Mouse (Mus musculus) midbrain, embryonic 15.5 days (tissue): ENCODE results near the gene Ccer2. TPM values are rescaled to one million over a fixed set of nuclear protein-coding genes. Genes with fewer than 3 reads are reported as not detected.

ENCODE experiments used
- ATAC-seq: fragments of 200-750 bp; cut with Nextera tagmentation; replicated peaks from 2 replicates; pipeline ENCODE4 v1.8.0; 2017; ENCODE audit warnings: moderate TSS enrichment
- H3K27ac ChIP-seq: fragments of 300-500 bp; sonication (generic); 2 replicates; pipeline ENCODE4 v1.5.1; 2015; ENCODE audit warnings: mild to moderate bottlenecking, inconsistent platforms
- H3K27me3 ChIP-seq: fragments of 300-500 bp; sonication (generic); replicated peaks from 2 replicates; pipeline ENCODE4 v1.6.1; 2015; ENCODE audit warnings: inconsistent platforms
- H3K36me3 ChIP-seq: fragments of 300-500 bp; sonication (generic); replicated peaks from 2 replicates; pipeline ENCODE4 v1.6.1; 2015; ENCODE audit warnings: inconsistent platforms
- H3K4me1 ChIP-seq: fragments of 300-500 bp; sonication (generic); 2 replicates; pipeline ENCODE4 v1.6.1; 2015; ENCODE audit warnings: inconsistent platforms
- H3K4me2 ChIP-seq: fragments of 300-500 bp; sonication (generic); 2 replicates; pipeline ENCODE4 v1.6.1; 2015; ENCODE audit warnings: inconsistent platforms, mild to moderate bottlenecking, moderate library complexity
- H3K4me3 ChIP-seq: fragments of 300-500 bp; sonication (generic); 2 replicates; pipeline ENCODE4 v1.5.1; 2015; ENCODE audit warnings: mild to moderate bottlenecking, inconsistent platforms
- H3K9ac ChIP-seq: fragments of 300-500 bp; sonication (generic); 2 replicates; pipeline ENCODE4 v1.6.1; 2015; ENCODE audit warnings: mild to moderate bottlenecking, inconsistent platforms
- H3K9me3 ChIP-seq: fragments of 300-500 bp; sonication (generic); 2 replicates; pipeline ENCODE4 v1.6.1; 2016; ENCODE audit warnings: inconsistent platforms
- WGBS: fragments of 180-500 bp; shearing (Covaris S2); methylation state at CpG from one replicate; pipeline ENCODE4 v1.1.7; 2015; ENCODE audit warnings: mixed read lengths; 5-methylcytosine and 5-hydroxymethylcytosine counted together
- polyA plus RNA-seq: library from polyadenylated mRNA; unstranded; fragments of >200 nt; fragmentation: Nextera tagmentation; extraction: Ambion mirVana; gene quantifications from 2 replicates; pipeline ENCODE4 v1.2.1, GENCODE M21; 2015

Ccer2 gene
- polyA plus RNA-seq, 1 experiment from 2014 or later: 0.50 TPM

DNA sequence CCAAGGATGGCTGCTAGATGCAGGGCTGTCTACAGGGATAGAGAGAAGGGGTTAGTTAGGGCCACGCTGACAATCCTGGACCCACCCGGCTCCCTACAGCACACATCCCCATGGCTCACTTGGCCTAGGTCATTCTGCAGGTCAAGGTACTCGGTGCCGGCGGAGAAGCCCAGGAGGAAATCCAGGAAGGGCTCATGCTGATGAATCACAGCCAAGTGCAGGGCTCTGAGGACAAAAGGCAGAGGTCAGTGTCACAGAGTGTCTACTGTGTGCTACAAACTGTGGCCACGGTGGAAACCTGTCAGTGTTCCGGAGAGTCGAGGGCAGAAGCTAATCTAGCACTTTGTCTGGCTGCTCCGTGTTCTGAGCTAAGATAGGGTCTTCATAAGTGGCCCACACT lies 5.9 kb downstream of the Ccer2 start:
- no peak for ATAC-seq
- no peaks in the 10 kb centered on the region; the same call in 1 of the 2 replicates for H3K27me3 ChIP-seq
- WGBS: 91% methylated on average over 9 of the region's 9 CpGs
- H3K9ac ChIP-seq: no peak overlapping the region
- no peak overlapping the region for H3K4me3 ChIP-seq
- no peak overlapping the region for H3K27ac ChIP-seq
- peaks cover 25% of the 10 kb centered on the region for H3K36me3 ChIP-seq
- peaks cover 16% of the 10 kb centered on the region for H3K4me1 ChIP-seq
- no peaks in the 10 kb centered on the region for H3K9me3 ChIP-seq
- H3K4me2 ChIP-seq: no peak overlapping the region

DNA sequence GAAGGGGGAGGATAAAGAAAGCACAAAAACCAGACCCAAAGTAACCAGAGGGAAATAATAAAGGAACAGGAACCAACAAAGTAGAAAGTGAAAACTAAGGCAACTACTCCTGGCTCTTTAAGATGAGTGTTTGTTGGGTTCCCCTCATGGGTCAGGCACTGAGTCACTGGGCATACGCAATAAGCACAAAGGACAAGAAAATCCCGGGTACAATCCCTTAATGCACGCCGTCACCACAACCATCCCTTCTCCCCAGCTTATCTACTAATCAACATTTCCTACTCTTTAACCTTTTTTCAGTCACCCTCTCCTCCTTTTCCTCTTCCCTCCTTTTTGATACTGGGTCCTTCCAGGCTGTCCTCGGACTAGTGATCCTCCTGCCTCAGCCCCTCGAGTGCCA lies 9.2 kb downstream of the Ccer2 start:
- H3K9me3 ChIP-seq: no peaks in the 10 kb centered on the region
- peak overlapping the region; percentile 64 for H3K4me2 ChIP-seq
- H3K36me3 ChIP-seq: peaks cover 14% of the 10 kb centered on the region; the same call in 1 of the 2 replicates
- no peaks in the 10 kb centered on the region for H3K27me3 ChIP-seq
- H3K27ac ChIP-seq: no peak overlapping the region
- peaks cover 31% of the 10 kb centered on the region for H3K4me1 ChIP-seq
- H3K4me3 ChIP-seq: peak overlapping the region; percentile 81
- ATAC-seq: no peak
- WGBS: 79% methylated on average over 6 of the region's 6 CpGs
- H3K9ac ChIP-seq: no peak overlapping the region

DNA sequence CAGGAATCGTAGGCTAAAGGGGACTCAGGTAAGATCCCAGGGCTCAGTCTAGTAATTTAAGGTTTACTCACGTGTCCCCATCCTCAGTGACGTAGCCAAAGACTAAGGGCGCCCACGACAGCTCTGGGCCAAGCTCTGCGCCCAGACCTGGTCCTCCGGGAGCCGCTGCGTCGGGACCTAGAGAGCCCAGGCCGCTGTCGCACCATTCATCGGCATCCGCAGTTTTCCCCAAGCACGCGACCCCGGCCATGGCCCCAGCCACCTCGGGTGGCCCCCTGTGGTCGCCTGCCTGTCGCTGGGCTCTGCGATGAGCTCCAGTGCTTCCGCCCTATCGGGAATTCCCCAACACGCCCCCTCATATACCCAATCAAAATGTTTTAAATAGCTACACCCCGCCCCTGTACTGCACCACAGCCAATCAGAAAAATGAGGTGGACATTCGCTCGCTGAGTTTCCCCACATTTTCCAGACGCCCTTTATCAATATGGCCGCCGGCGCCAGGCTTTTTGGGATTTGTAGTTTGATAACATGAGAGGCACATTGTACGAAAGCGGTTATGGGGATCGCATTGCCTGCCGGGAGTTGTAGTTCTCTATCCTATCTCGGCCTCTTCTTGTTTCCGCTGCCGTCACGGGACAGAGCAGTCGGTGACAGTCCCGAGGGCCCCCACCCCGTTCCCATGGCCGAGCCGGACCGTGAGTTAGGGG lies 10.4 kb downstream of the Ccer2 start, which contains the start of gene Sirt2:
Gene Sirt2, plus strand, starts transcription at position 563 of the 707 bp plus-strand sequence.
- Histone ChIP-seq H3K27me3 (no peaks in the 10 kb centered on the region), H3K4me3 (peak within 1 kb of the TSS; percentile 81), H3K4me2 (peak within 1 kb of the TSS; percentile 75), H3K9ac (peak within 1 kb of the TSS; percentile 71), H3K4me1 (peaks cover 31% of the 10 kb centered on the region), H3K36me3 (0 out of 2 replicates have a peak, but pooled peaks cover 7% of the 10 kb centered on the region), H3K9me3 (no peaks in the 10 kb centered on the region), H3K27ac (peak within 1 kb of the TSS; percentile 60; the same call in 1 of the 2 replicates)
- 0% methylated on average over 45 of the region's 45 CpGs for WGBS
- peak; percentile 99 for ATAC-seq

DNA sequence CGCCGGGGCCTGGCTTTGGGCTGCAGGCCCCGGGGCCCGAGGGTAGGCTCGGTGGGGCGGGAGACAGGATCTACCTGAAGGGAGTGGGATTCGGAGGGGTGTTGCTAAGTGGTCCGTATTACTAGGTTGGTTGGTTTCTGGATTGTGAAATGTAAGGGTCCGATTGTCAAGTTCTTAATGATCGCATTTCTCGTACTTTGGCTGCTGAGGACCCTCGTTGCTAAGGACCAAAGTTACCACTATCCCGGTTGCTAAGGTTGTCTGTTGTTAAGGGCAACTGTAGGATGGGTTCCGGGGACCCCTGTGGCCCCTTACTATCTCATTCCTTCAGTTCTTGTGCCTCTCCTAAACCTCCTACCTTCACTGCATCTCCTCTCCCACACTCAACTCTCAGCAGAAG lies 10.9 kb downstream of the Ccer2 start:
- Histone ChIP-seq H3K9me3 (no peaks in the 10 kb centered on the region), H3K4me1 (peaks cover 31% of the 10 kb centered on the region), H3K27ac (no peak overlapping the region), H3K36me3 (0 out of 2 replicates have a peak, but pooled peaks cover 1% of the 10 kb centered on the region), H3K9ac (peak overlapping the region; percentile 66), H3K4me3 (peak overlapping the region; percentile 81), H3K27me3 (no peaks in the 10 kb centered on the region), H3K4me2 (peak overlapping the region; percentile 75)
- WGBS: 1% methylated on average over 14 of the region's 14 CpGs
- peak; percentile 30; the same call in 1 of the 2 replicates for ATAC-seq

DNA sequence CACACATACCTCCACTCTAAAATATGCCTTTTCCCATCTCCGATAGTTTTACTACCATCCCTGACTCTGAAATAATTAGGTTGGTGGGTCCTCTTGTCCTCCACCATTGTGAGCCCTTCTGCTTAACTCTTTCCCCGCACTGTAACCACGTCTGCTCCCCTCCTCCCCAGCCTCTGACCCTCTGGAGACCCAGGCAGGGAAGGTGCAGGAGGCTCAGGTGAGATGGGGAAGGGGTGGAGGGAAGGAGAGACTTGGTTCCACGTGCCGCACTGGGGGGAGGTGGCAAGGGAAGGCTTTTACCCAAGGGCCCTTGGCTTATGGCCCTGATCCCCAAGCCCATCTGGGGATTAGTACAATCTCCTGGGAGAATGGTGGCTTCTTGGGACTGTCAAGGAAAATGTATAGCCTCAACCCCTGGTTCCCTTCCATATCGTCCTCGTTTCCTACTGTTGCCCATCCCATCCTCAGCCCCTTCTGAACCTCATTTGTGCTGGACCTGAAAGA lies 11.5 kb downstream of the Ccer2 start, which contains the start of gene Nfkbib:
Gene Nfkbib, minus strand, starts transcription at position 51 of the 504 bp plus-strand sequence.
- 65% methylated on average over 7 of the region's 7 CpGs for WGBS
- ATAC-seq: no peak

DNA sequence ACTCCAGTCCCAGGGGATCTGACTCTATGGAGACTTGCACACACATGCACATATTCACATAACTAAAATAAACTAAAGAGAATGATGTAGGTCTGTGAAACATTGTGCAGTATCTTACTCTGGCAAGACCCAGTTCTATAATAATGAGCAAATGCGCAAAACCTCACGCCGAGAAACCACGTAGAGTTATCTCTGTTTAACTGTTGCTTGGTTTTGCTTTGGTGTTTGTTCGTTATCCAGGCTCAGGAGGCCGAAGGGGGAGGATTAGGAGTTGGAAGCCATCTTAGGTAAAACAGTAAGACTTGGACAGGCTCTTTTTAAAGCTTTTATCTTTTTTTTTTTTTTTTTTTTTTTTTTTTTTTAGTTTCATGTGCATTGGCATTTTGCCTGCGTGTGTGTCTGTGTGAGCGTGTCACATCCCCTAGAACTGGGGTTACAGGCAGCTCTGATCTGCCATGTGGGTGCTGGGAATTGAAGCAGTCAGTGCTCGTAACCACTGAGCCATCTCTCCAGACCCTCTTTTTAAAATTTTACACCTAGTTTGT lies 13.5 kb downstream of the Ccer2 start:
- Histone ChIP-seq H3K27ac (no peak overlapping the region), H3K4me3 (no peak overlapping the region), H3K9me3 (no peaks in the 10 kb centered on the region), H3K9ac (no peak overlapping the region), H3K4me2 (no peak overlapping the region), H3K36me3 (no peaks in the 10 kb centered on the region), H3K27me3 (no peaks in the 10 kb centered on the region), H3K4me1 (peaks cover 31% of the 10 kb centered on the region)
- ATAC-seq: no peak
- 86% methylated on average over 9 of the region's 9 CpGs for WGBS

More for the DNA sequence above, 11.5 kb downstream of the Ccer2 start, which contains the start of gene Nfkbib:
- Histone ChIP-seq H3K4me1 (peaks cover 31% of the 10 kb centered on the region), H3K4me2 (peak within 1 kb of the TSS; percentile 75), H3K9ac (peak within 1 kb of the TSS; percentile 66), H3K36me3 (no peaks in the 10 kb centered on the region), H3K27ac (no peak within 1 kb of the TSS), H3K9me3 (no peaks in the 10 kb centered on the region), H3K27me3 (no peaks in the 10 kb centered on the region), H3K4me3 (peak within 1 kb of the TSS; percentile 81)

DNA sequence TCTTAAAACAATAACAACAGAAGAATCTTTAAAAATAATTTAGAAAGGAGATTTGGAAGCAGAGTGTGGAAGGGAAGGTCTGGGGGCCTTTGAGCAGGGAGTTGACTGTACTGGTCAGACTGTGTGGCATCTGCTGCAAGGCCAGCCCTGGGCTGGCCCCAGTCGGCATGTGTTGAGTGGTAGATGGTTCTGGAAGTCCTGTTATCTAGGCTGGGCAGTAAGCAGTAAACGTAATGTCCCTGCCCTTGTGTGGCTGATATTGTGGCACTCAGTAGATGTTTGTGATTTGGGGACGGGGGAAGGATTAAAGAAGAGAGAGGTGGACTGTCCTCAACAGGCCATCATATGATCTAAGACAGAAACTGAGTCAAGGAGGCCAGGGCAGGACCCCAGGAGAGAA lies 14.3 kb downstream of the Ccer2 start:
- no peak overlapping the region for H3K4me2 ChIP-seq
- H3K4me3 ChIP-seq: no peak overlapping the region
- H3K9me3 ChIP-seq: no peaks in the 10 kb centered on the region
- no peak overlapping the region for H3K9ac ChIP-seq
- no peak overlapping the region for H3K27ac ChIP-seq
- ATAC-seq: no peak
- H3K27me3 ChIP-seq: no peaks in the 10 kb centered on the region
- peaks cover 23% of the 10 kb centered on the region for H3K4me1 ChIP-seq
- no peaks in the 10 kb centered on the region for H3K36me3 ChIP-seq
- WGBS: 90% methylated on average over 3 of the region's 3 CpGs

DNA sequence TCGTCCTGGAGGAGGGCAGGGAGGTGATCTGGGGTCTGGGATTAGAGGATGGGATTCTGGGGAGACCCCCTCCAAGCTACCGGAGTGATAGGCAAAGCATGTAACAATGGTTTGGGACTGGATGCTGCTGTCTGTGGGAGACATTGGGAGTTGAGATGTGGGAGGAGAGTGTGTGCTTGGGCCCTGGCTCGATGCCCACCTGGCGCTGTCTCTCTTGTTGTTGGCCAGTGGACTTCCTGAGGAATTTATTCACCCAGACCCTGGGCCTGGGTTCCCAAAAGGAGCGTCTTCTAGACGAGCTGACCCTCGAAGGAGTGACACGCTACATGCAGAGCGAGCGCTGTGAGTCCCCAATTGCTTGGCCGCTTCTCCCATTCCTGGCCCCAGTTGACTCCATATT lies 15.9 kb downstream of the Ccer2 start:
- H3K9ac ChIP-seq: no peak overlapping the region
- H3K27me3 ChIP-seq: no peaks in the 10 kb centered on the region
- no peak overlapping the region for H3K27ac ChIP-seq
- H3K4me2 ChIP-seq: no peak overlapping the region
- ATAC-seq: no peak
- 89% methylated on average over 11 of the region's 11 CpGs for WGBS
- H3K9me3 ChIP-seq: no peaks in the 10 kb centered on the region
- peaks cover 16% of the 10 kb centered on the region for H3K4me1 ChIP-seq
- H3K4me3 ChIP-seq: no peak overlapping the region
- H3K36me3 ChIP-seq: no peaks in the 10 kb centered on the region

DNA sequence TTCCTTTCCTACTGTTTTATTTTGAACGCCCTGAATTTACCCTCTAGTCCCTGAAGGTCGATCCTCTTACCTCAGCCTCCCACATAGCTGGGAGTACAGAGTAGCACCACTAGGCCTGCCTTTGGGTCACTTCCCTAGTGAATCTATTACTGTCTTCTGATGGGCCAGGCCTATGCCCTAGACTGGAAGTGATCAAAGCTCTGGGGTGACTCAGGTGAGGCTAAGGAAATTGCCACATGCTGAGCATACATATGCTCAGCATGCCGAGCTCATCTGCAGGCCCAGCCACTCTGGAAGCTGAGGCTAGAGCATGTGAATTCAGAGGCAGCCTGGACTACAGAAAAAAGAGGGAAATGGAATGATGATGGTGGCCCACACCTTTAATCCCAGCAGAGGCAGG lies 17.2 kb downstream of the Ccer2 start:
- Histone ChIP-seq H3K4me1 (peaks cover 3% of the 10 kb centered on the region), H3K27ac (no peak overlapping the region)
- WGBS: 88% methylated on average over 3 of the region's 3 CpGs

DNA sequence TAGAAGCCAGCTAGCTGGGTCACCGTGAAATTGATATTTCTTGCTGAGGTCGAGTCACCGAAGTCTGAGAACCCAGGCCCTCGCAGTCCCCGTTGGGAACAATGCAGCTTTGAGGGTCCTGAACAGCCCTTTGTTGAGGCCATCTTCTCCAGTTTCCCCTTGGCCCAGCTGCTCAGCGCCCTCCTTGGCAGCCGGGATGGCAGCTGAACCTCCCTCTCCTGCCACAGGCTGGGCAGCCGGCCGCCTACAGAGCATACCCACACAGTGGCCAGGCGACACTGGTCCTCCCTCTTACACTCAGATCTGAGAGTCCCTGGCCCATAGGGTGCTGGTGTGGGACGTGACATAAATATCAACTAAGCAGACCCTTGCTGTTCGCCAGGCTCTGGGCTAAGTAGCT lies 18.2 kb downstream of the Ccer2 start:
- no peak for ATAC-seq
- H3K4me1 ChIP-seq: no peaks in the 10 kb centered on the region
- peak overlapping the region; percentile 28; the same call in 1 of the 2 replicates for H3K27ac ChIP-seq
- H3K4me2 ChIP-seq: no peak overlapping the region
- H3K4me3 ChIP-seq: no peak overlapping the region
- WGBS: 46% methylated on average over 12 of the region's 12 CpGs
- H3K9me3 ChIP-seq: no peaks in the 10 kb centered on the region
- H3K9ac ChIP-seq: no peak overlapping the region
- peaks cover 4% of the 10 kb centered on the region; the same call in 1 of the 2 replicates for H3K36me3 ChIP-seq
- H3K27me3 ChIP-seq: no peaks in the 10 kb centered on the region

More for the DNA sequence above, 17.2 kb downstream of the Ccer2 start:
- no peak overlapping the region for H3K9ac ChIP-seq
- H3K36me3 ChIP-seq: peaks cover 4% of the 10 kb centered on the region; the same call in 1 of the 2 replicates
- H3K27me3 ChIP-seq: no peaks in the 10 kb centered on the region
- no peak for ATAC-seq
- no peak overlapping the region for H3K4me2 ChIP-seq
- H3K9me3 ChIP-seq: no peaks in the 10 kb centered on the region
- H3K4me3 ChIP-seq: no peak overlapping the region

DNA sequence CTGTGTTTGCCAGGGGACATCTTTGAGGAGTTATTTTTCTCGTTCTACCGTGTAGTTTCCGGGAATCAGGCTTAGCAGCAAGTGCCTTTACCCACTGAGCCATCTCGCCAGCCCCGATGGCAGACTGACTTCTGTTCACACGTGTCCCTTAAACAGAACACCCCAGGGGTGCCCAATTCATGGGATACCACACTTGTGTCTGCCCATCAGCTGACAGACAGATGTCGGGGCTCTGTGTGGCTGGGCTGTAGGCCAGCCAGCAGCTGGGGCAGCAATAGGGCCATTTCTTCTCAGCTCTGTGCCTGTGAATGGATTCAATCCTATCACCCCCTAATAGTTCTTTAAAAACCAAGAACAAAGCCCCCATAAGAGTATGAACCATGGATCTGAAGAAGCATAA lies 19.2 kb downstream of the Ccer2 start:
- H3K9ac ChIP-seq: no peak overlapping the region
- no peak overlapping the region for H3K4me3 ChIP-seq
- peaks cover 4% of the 10 kb centered on the region; the same call in 1 of the 2 replicates for H3K36me3 ChIP-seq
- H3K9me3 ChIP-seq: no peaks in the 10 kb centered on the region
- 82% methylated on average over 7 of the region's 7 CpGs for WGBS
- no peaks in the 10 kb centered on the region for H3K27me3 ChIP-seq
- no peak overlapping the region for H3K27ac ChIP-seq
- H3K4me1 ChIP-seq: peaks cover 1% of the 10 kb centered on the region; the same call in 1 of the 2 replicates
- no peak for ATAC-seq
- no peak overlapping the region for H3K4me2 ChIP-seq

DNA sequence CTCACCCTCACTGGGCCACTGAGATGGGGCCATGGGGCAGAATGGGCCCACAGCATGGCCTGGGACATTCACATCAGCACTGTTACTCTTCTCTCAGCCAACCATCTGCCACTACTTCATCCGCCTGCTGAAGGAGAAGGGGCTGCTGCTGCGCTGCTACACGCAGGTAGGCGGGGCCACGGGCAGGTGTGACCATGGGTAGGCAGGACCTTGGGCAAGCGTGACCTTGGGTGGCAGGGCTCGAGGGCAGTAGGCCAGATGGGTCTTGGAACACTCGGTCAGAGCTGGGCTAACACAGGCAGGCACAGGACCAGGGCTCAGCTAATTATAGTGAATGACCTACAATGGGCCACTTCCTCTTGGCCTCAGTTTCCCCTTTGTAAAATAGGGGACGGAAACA lies 22.9 kb downstream of the Ccer2 start:
- Histone ChIP-seq H3K9ac (no peak overlapping the region), H3K36me3 (peaks cover 8% of the 10 kb centered on the region; the same call in 1 of the 2 replicates), H3K27me3 (no peaks in the 10 kb centered on the region), H3K4me2 (no peak overlapping the region), H3K4me3 (no peak overlapping the region), H3K4me1 (peaks cover 4% of the 10 kb centered on the region; the same call in 1 of the 2 replicates), H3K27ac (no peak overlapping the region), H3K9me3 (no peaks in the 10 kb centered on the region)
- 85% methylated on average over 9 of the region's 9 CpGs for WGBS
- ATAC-seq: no peak
